Mouse (Mus musculus): ENCODE data around the gene Acad8.

- no peak for TF ChIP-seq CTCF (IDR thresholded peaks at IDR 0.05; ENCODE audit: borderline replicate concordance, control insufficient read depth, extremely low read depth, insufficient read depth, low read length, poor library complexity)
- peak; percentile 91 for TF ChIP-seq POLR2A (IDR thresholded peaks at IDR 0.05; ENCODE audit: control insufficient read depth, extremely low read depth, insufficient read depth, low read length, poor library complexity)
Observed at GRCm38 (mm10) chr9:27029828-27030762, 30.7 kb upstream of the Acad8 start, which contains the start of the genes Vps26b and Ncapd3.

All from thymus, adult 2 months (tissue).